Mouse (Mus musculus) retina, embryonic 14.5 days (tissue): ENCODE measurements at regions not wholly inside any gene's neighbourhood (a gene's known extent, or its start where the extent isn't known, plus 50 kb on each side); places are given as distances from the start of the nearest gene placed in this dataset.
"Not testable (repeated sequence)": the region's sequence is repeated elsewhere in the genome, so short reads cannot be mapped to it uniquely, and the experiment has no call there.

Experiments
- DNase-seq: peaks from one replicate; pipeline ENCODE4 v3.0.0-alpha.2; 2015; ENCODE audit warnings: low spot score

GRCm38 (mm10) chr2:171588158-171588557 is 455.1 kb downstream of the Cbln4 start:
- DNase-seq = peak; percentile 23

- DNase-seq = peak; percentile 39
Observed at GRCm38 (mm10) chr2:171587635-171588034, 455.6 kb downstream of the Cbln4 start.

- DNase-seq = no peak
Observed at GRCm38 (mm10) chr2:171586853-171587220, 456.4 kb downstream of the Cbln4 start.

- DNase-seq = no peak
Observed at GRCm38 (mm10) chr2:171586217-171586852, 456.9 kb downstream of the Cbln4 start.

GRCm38 (mm10) chr2:171574360-171574759 is 468.9 kb downstream of the Cbln4 start:
- DNase-seq = no peak

GRCm38 (mm10) chr2:171562656-171563055 is 480.6 kb downstream of the Cbln4 start:
- DNase-seq = no peak

GRCm38 (mm10) chr2:171542768-171543167 is 500.5 kb downstream of the Cbln4 start:
- DNase-seq = not testable (repeated sequence)

- DNase-seq = no peak
Observed at GRCm38 (mm10) chr2:171514876-171515275, 528.4 kb downstream of the Cbln4 start.

GRCm38 (mm10) chr2:171496620-171497019 is 546.6 kb downstream of the Cbln4 start:
- no peak for DNase-seq

GRCm38 (mm10) chr2:171493741-171494140 is 549.5 kb downstream of the Cbln4 start:
- peak; percentile 76 for DNase-seq

- peak; percentile 20 for DNase-seq
Observed at GRCm38 (mm10) chr2:171487284-171487683, 556.0 kb downstream of the Cbln4 start.

GRCm38 (mm10) chr2:171453241-171453640 is 590.0 kb downstream of the Cbln4 start:
- peak; percentile 3 for DNase-seq

- DNase-seq = no peak
Observed at GRCm38 (mm10) chr2:171406057-171406456, 637.2 kb downstream of the Cbln4 start.

GRCm38 (mm10) chr2:171388936-171389335 is 654.3 kb downstream of the Cbln4 start:
- no peak for DNase-seq

- no peak for DNase-seq
Observed at GRCm38 (mm10) chr2:171373457-171373856, 641.9 kb downstream of the Dok5 start.

GRCm38 (mm10) chr2:171373016-171373415 is 641.4 kb downstream of the Dok5 start:
- no peak for DNase-seq

GRCm38 (mm10) chr2:171371751-171372150 is 640.1 kb downstream of the Dok5 start:
- DNase-seq = no peak

GRCm38 (mm10) chr2:171365553-171365952 is 633.9 kb downstream of the Dok5 start:
- no peak for DNase-seq

GRCm38 (mm10) chr2:171364621-171365020 is 633.0 kb downstream of the Dok5 start:
- DNase-seq = no peak

- no peak for DNase-seq
Observed at GRCm38 (mm10) chr2:171363381-171363780, 631.8 kb downstream of the Dok5 start.

- DNase-seq = no peak
Observed at GRCm38 (mm10) chr2:171358071-171358760, 626.6 kb downstream of the Dok5 start.

GRCm38 (mm10) chr2:171348156-171348555 is 616.5 kb downstream of the Dok5 start:
- DNase-seq = no peak

- no peak for DNase-seq
Observed at GRCm38 (mm10) chr2:171333816-171334757, 602.5 kb downstream of the Dok5 start.
